Mouse (Mus musculus) intestine, embryonic 15.5 days (tissue): ENCODE data around the gene Qrsl1. TPM values are rescaled to one million over a fixed set of nuclear protein-coding genes. Genes with fewer than 3 reads are reported as not detected.

Experiments
- ATAC-seq: fragments of 200-750 bp; cut with Nextera tagmentation; 2 replicates; pipeline ENCODE4 v1.8.0; 2017; ENCODE audit warnings: moderate TSS enrichment, moderate library complexity
- H3K27ac ChIP-seq: fragments of 300-500 bp; sonication (generic); 2 replicates; pipeline ENCODE4 v1.5.1; 2015; ENCODE audit warnings: mild to moderate bottlenecking, inconsistent platforms
- H3K27me3 ChIP-seq: fragments of 300-500 bp; sonication (generic); replicated peaks from 2 replicates; pipeline ENCODE4 v1.6.1; 2015; ENCODE audit warnings: inconsistent platforms
- H3K36me3 ChIP-seq: fragments of 300-500 bp; sonication (generic); 2 replicates; pipeline ENCODE4 v1.6.1; 2015; ENCODE audit warnings: inconsistent platforms
- H3K4me1 ChIP-seq: fragments of 300-500 bp; sonication (generic); replicated peaks from 2 replicates; pipeline ENCODE4 v1.6.1; 2015; ENCODE audit warnings: inconsistent platforms
- H3K4me2 ChIP-seq: fragments of 300-500 bp; sonication (generic); replicated peaks from 2 replicates; pipeline ENCODE4 v1.6.1; 2015; ENCODE audit warnings: mild to moderate bottlenecking, inconsistent platforms
- H3K4me3 ChIP-seq: fragments of 300-500 bp; sonication (generic); replicated peaks from 2 replicates; pipeline ENCODE4 v1.5.1; 2015; ENCODE audit warnings: inconsistent platforms
- H3K9ac ChIP-seq: fragments of 300-500 bp; sonication (generic); 2 replicates; pipeline ENCODE4 v1.6.1; 2015; ENCODE audit warnings: inconsistent platforms
- H3K9me3 ChIP-seq: fragments of 300-500 bp; sonication (generic); 2 replicates; pipeline ENCODE4 v1.6.1; 2016; ENCODE audit warnings: inconsistent platforms
- WGBS: fragments of 180-500 bp; shearing (Covaris S2); methylation state at CpG from one replicate; pipeline ENCODE4 v1.1.7; 2015; 5-methylcytosine and 5-hydroxymethylcytosine counted together
- polyA plus RNA-seq: library from polyadenylated mRNA; unstranded; fragments of >200 nt; fragmentation: Nextera tagmentation; extraction: Ambion mirVana; gene quantifications from 2 replicates; pipeline ENCODE4 v1.2.1, GENCODE M21; 2015

Qrsl1 gene
- polyA plus RNA-seq, 1 experiment from 2014 or later: 18.9 TPM

- Histone ChIP-seq H3K9ac (no peak overlapping the region), H3K36me3 (no peaks in the 10 kb centered on the region), H3K4me2 (no peak overlapping the region), H3K4me1 (no peaks in the 10 kb centered on the region), H3K9me3 (no peaks in the 10 kb centered on the region), H3K27me3 (no peaks in the 10 kb centered on the region), H3K4me3 (no peak overlapping the region), H3K27ac (no peak overlapping the region)
- WGBS: 89% methylated on average over 8 of the region's 8 CpGs
- no peak for ATAC-seq
Measured at GRCm38 (mm10) chr10:43910873-43911142, 9.3 kb upstream of the Qrsl1 start.

GRCm38 (mm10) chr10:43910032-43910872, 8.7 kb upstream of the Qrsl1 start:
- Histone ChIP-seq H3K27ac (no peak overlapping the region), H3K4me1 (no peaks in the 10 kb centered on the region), H3K4me3 (no peak overlapping the region), H3K4me2 (no peak overlapping the region), H3K36me3 (no peaks in the 10 kb centered on the region), H3K27me3 (no peaks in the 10 kb centered on the region), H3K9me3 (no peaks in the 10 kb centered on the region), H3K9ac (no peak overlapping the region)
- 77% methylated on average over 12 of the region's 12 CpGs for WGBS
- no peak for ATAC-seq

DNA sequence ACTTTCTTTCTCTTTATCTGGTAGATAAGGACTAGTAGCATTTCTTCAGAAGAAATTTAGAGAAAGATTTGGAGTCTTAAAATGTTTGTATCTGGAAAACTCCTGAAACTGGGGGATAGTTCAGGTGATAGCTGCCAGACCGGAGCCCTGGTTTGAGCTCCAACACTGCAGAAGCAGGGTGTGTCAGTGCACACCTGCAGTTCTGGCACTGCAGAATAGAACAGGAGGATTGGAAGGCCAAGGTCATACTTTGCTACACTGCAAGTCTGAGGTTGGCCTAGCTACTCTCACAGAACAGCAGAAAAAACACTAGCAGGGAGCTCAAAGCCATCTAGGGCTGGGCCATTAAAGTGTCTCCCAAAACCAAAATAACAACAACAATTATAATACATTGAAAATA, 3.0 kb upstream of the Qrsl1 start:
- H3K4me3 ChIP-seq: no peak overlapping the region
- H3K27ac ChIP-seq: no peak overlapping the region
- no peak overlapping the region for H3K4me2 ChIP-seq
- no peaks in the 10 kb centered on the region for H3K36me3 ChIP-seq
- 67% methylated on average over 1 of the region's 1 CpGs for WGBS
- no peaks in the 10 kb centered on the region for H3K27me3 ChIP-seq
- 0 out of 2 replicates have a peak, but pooled peaks cover 2% of the 10 kb centered on the region for H3K4me1 ChIP-seq
- no peak overlapping the region for H3K9ac ChIP-seq
- no peaks in the 10 kb centered on the region for H3K9me3 ChIP-seq
- ATAC-seq: peak; percentile 52

DNA sequence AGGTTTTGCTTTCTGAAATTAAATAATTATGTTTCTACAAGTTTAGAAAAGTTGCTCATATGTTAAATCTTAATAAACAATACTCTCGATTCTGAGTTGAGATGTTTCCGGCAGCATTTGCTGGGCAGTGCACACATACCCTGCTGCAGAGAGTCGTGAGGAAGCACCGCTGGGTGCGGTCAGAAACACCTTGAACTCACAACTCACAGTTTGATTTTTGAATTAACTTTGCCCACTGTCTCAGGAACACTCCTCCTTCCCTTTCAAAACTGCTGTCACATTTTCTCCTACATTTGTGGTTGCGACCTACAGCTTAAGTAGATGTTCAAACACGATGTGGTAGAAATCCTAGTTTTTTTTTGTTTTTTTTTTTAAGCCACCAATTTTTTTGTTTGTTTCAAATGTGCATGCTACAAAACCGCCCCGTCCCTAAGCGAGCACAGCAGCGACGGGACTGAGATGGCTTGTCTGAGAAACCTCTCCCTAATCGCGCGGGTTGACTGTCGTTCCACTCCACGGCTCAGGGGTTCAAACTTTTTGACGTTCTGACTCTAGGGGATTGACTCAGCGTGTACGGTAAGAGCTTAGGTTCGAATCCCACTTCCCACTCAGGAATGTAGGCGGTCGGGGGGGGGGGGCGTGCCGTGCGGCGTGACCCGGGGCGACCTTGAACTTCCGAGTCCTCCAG, 518 bp downstream of the Qrsl1 start:
- Histone ChIP-seq H3K4me2 (peak overlapping the region; percentile 70), H3K36me3 (no peaks in the 10 kb centered on the region), H3K27me3 (no peaks in the 10 kb centered on the region), H3K9ac (peak overlapping the region; percentile 67), H3K4me1 (0 out of 2 replicates have a peak, but pooled peaks cover 2% of the 10 kb centered on the region), H3K4me3 (peak overlapping the region; percentile 78), H3K9me3 (no peaks in the 10 kb centered on the region), H3K27ac (peak overlapping the region; percentile 73)
- 4% methylated on average over 30 of the region's 30 CpGs for WGBS
- peak; percentile 71 for ATAC-seq

DNA sequence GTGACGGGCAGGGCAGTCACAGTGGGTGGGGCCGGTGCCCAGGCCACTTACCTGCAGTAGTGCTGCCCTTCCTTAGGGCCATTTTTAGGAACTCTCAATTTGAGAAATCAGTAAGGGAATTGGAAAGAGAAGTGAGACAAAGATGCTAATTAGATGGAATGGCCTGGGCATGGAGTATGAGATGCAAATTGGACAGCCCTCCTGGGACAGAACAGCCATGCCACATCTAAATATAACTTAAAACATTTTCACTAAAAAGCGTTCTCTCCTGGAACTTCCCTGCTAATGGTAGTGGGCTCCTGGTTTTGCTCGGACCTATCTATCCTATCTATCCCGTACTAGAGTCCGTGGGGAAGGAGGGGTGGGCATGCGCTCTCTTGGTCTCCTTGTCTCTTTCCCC, 3.3 kb downstream of the Qrsl1 start:
- ATAC-seq: no peak
- no peaks in the 10 kb centered on the region for H3K36me3 ChIP-seq
- H3K27me3 ChIP-seq: no peaks in the 10 kb centered on the region
- WGBS: 91% methylated on average over 7 of the region's 7 CpGs
- H3K27ac ChIP-seq: no peak overlapping the region
- no peak overlapping the region for H3K4me3 ChIP-seq
- H3K4me1 ChIP-seq: 0 out of 2 replicates have a peak, but pooled peaks cover 2% of the 10 kb centered on the region
- H3K4me2 ChIP-seq: no peak overlapping the region
- H3K9me3 ChIP-seq: no peaks in the 10 kb centered on the region
- H3K9ac ChIP-seq: no peak overlapping the region

DNA sequence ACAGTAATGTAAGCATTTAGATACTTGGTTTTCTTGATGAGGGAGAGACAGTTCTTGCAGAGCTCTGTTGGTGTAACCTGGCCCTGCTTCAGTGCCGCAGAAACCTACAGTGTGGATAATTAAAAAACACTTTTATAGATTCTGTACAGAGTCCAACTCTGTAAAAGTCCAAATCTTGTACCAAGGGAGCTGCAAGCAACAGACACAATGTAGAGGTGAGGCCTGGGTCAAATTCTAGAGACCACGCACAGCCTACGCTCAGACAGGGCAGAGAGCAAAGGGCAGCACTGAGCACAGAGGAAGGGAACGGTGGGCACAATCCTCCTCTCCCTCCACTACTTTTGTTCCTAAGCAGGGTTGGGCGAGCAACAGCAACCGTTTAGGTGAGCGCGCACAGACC, 5.5 kb downstream of the Qrsl1 start:
- no peak for ATAC-seq
- H3K9me3 ChIP-seq: no peaks in the 10 kb centered on the region
- H3K9ac ChIP-seq: no peak overlapping the region
- H3K36me3 ChIP-seq: no peaks in the 10 kb centered on the region
- H3K4me1 ChIP-seq: no peaks in the 10 kb centered on the region
- no peaks in the 10 kb centered on the region for H3K27me3 ChIP-seq
- WGBS: 85% methylated on average over 8 of the region's 8 CpGs
- no peak overlapping the region for H3K4me3 ChIP-seq
- no peak overlapping the region for H3K27ac ChIP-seq
- no peak overlapping the region for H3K4me2 ChIP-seq

GRCm38 (mm10) chr10:43892971-43893370, 8.6 kb downstream of the Qrsl1 start:
- no peak for ATAC-seq
- Histone ChIP-seq H3K27me3 (no peaks in the 10 kb centered on the region), H3K4me3 (no peak overlapping the region), H3K4me2 (no peak overlapping the region), H3K36me3 (no peaks in the 10 kb centered on the region), H3K4me1 (no peaks in the 10 kb centered on the region), H3K9me3 (no peaks in the 10 kb centered on the region), H3K9ac (no peak overlapping the region), H3K27ac (no peak overlapping the region)
- WGBS: 95% methylated on average over 4 of the region's 4 CpGs

DNA sequence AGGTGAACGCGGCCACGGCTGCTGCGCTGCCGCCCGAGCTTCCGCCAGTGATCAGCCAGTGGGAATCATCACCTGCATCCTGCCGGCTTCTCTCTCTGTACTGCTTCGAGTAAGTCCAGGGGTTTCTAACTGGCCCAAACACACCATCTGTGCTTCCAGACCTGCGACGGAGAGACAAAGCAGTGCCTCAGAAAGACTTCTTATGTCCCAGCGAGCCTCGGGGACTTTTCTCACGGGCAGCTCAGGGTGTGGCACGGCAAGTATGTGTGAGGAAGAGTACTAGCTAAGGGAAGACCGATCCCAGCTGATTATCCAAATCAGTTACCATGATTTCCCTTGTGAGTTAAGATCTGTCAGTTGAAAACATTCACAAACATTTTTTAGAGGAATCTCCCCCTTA, 12.6 kb downstream of the Qrsl1 start:
- no peak for ATAC-seq
- Histone ChIP-seq H3K27me3 (no peaks in the 10 kb centered on the region), H3K4me1 (no peaks in the 10 kb centered on the region), H3K4me3 (no peak overlapping the region), H3K9me3 (no peaks in the 10 kb centered on the region), H3K36me3 (no peaks in the 10 kb centered on the region), H3K27ac (no peak overlapping the region), H3K9ac (no peak overlapping the region), H3K4me2 (no peak overlapping the region)
- 86% methylated on average over 16 of the region's 16 CpGs for WGBS

DNA sequence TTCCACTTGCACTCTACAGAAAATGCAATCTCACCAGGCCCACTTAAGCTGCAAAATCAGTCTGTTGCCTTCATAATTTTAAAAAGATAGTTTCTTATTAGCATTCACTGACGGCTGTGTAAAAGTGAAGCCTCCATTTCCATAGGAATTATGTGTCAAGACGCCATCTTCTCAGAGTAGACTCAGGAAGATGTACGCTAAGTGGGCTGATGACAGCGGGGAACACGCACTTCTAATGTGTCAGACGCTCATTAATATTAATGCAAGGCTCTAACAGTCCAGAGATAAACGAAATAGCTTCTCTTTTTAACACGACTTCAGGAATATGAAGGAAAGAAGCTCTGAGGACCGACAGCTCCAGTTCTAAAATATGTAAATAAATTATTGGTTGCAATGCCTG, 13.9 kb downstream of the Qrsl1 start:
- H3K27ac ChIP-seq: no peak overlapping the region
- no peak overlapping the region for H3K9ac ChIP-seq
- H3K4me1 ChIP-seq: no peaks in the 10 kb centered on the region
- H3K4me2 ChIP-seq: no peak overlapping the region
- ATAC-seq: no peak
- no peaks in the 10 kb centered on the region for H3K36me3 ChIP-seq
- no peaks in the 10 kb centered on the region for H3K27me3 ChIP-seq
- WGBS: 90% methylated on average over 9 of the region's 9 CpGs
- no peak overlapping the region for H3K4me3 ChIP-seq
- no peaks in the 10 kb centered on the region for H3K9me3 ChIP-seq

DNA sequence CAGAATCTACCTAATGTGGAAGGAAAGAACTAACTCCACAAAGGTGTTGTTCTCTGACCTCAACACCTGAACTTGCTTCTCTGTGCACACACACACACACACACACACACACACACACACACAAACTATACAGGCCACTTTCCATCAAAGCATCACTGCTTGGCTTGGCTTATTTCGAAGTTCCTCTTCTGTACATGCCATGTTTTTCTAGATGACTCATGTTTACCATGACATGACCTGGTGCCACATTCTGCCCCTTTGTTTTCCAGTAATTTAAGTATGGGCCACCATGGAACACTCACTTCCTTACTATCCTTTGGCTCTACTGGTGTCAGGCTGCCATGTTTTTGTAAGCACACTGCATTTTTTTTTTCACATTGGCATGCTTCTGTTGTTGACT, 30.1 kb downstream of the Qrsl1 start:
- no peak overlapping the region for H3K4me2 ChIP-seq
- 95% methylated on average over 1 of the region's 1 CpGs for WGBS
- no peak overlapping the region for H3K9ac ChIP-seq
- H3K9me3 ChIP-seq: no peaks in the 10 kb centered on the region
- no peaks in the 10 kb centered on the region for H3K4me1 ChIP-seq
- H3K4me3 ChIP-seq: no peak overlapping the region
- no peaks in the 10 kb centered on the region for H3K36me3 ChIP-seq
- no peaks in the 10 kb centered on the region for H3K27me3 ChIP-seq
- no peak overlapping the region for H3K27ac ChIP-seq
- no peak for ATAC-seq

- Histone ChIP-seq H3K36me3 (no peaks in the 10 kb centered on the region), H3K4me3 (no peak overlapping the region), H3K27ac (no peak overlapping the region), H3K27me3 (no peaks in the 10 kb centered on the region), H3K4me1 (no peaks in the 10 kb centered on the region), H3K4me2 (no peak overlapping the region), H3K9me3 (no peaks in the 10 kb centered on the region), H3K9ac (no peak overlapping the region)
- ATAC-seq: no peak
- WGBS: 73% methylated on average over 10 of the region's 10 CpGs
Measured at GRCm38 (mm10) chr10:43870752-43871151, 30.8 kb downstream of the Qrsl1 start.

DNA sequence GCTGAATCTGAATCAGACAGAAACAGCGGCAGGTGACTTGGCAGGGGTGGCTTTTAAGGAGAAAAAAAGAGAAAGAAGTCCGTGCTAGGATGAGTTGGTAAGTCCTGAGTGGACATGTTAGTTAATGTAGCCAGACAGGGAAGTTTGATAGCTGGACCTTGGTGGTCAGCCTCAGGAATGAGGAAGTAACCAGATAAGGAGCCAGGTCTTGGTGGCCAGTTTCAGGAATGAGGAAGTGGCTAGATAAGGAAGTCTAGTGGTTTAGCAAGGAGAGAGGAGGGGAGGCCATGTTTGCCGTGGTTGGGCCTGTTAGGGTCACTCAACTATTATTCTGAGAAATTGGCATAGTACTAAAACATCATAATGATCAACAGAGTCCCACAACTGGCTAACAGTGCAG, 45.2 kb downstream of the Qrsl1 start:
- Histone ChIP-seq H3K4me3 (no peak overlapping the region), H3K9ac (no peak overlapping the region), H3K27ac (no peak overlapping the region), H3K9me3 (no peaks in the 10 kb centered on the region), H3K27me3 (no peaks in the 10 kb centered on the region), H3K4me1 (no peaks in the 10 kb centered on the region), H3K36me3 (no peaks in the 10 kb centered on the region), H3K4me2 (no peak overlapping the region)
- no peak for ATAC-seq
- 83% methylated on average over 3 of the region's 3 CpGs for WGBS

DNA sequence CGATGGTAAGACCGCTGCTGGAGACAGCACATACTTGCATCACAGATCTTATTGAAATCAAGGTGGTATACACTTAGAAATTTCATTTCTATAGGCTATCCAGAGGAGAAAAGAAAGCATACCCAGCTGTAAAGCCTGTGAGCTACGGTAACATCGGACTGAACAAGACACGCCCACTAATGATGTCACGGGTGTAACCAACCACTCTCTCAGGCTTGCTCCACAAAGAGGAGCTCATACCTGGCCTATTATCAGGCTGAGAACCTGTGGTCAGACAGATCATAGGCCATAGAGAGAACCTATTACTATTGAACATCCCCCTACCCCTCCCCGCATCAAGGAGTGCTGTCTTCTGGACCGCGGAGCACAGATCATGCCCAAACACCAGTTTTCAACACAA, 45.6 kb downstream of the Qrsl1 start:
- Histone ChIP-seq H3K4me3 (no peak overlapping the region), H3K36me3 (no peaks in the 10 kb centered on the region), H3K27ac (no peak overlapping the region), H3K4me1 (no peaks in the 10 kb centered on the region), H3K4me2 (no peak overlapping the region), H3K9me3 (no peaks in the 10 kb centered on the region), H3K9ac (no peak overlapping the region), H3K27me3 (no peaks in the 10 kb centered on the region)
- no peak for ATAC-seq
- WGBS: 93% methylated on average over 9 of the region's 9 CpGs
